Mouse (Mus musculus) heart, adult 18-20 months (tissue): ENCODE results near the gene Bcdin3d. TPM values are rescaled to one million over a fixed set of nuclear protein-coding genes. Genes with fewer than 3 reads are reported as not detected.

ENCODE experiments used
- DNase-seq, 2 experiments: peaks; one replicate each; pipeline ENCODE4 v3.0.0; 2021 to 2022; ENCODE audit warnings: mixed read lengths in 1 of 2
- long read RNA-seq, 2 experiments: library from polyadenylated mRNA; stranded (forward); transcript quantifications; one replicate each; pipeline ENCODE4 v2.0.0; 2021
- total RNA-seq, 2 experiments: library from RNA; stranded (reverse); gene quantifications; 2 replicates each; pipeline ENCODE4 v1.2.3; 2021

Gene Bcdin3d
- total RNA-seq: 1 to 10 TPM; 3.7 to 3.9 TPM
- long read RNA-seq, experiment 1, partial matches to known transcripts: 0 of 2 reads
- long read RNA-seq, experiment 1, other reads (novel, unspliced or antisense): 0 of 2 reads
- long read RNA-seq, experiment 2, full-length matches to known transcripts: 2 of 2 reads
- long read RNA-seq, experiment 2, partial matches to known transcripts: 0 of 2 reads
- long read RNA-seq, experiment 2, other reads (novel, unspliced or antisense): 0 of 2 reads

- DNase-seq: peak; percentile 91 to 92
Observed at GRCm38 (mm10) chr15:99474576-99474926, at the start of gene Bcdin3d. Bcdin3d (minus strand) TSS chr15:99474730.

GRCm38 (mm10) chr15:99520306-99520705, 45.8 kb upstream of the Bcdin3d start:
- no peak for DNase-seq

GRCm38 (mm10) chr15:99519626-99520025, 45.1 kb upstream of the Bcdin3d start:
- no peak for DNase-seq

GRCm38 (mm10) chr15:99517715-99518114, 43.2 kb upstream of the Bcdin3d start:
- DNase-seq: no peak

GRCm38 (mm10) chr15:99516715-99517114, 42.2 kb upstream of the Bcdin3d start:
- DNase-seq: no peak

GRCm38 (mm10) chr15:99511797-99512525, 37.4 kb upstream of the Bcdin3d start:
- DNase-seq: no peak

- DNase-seq: no peak
Observed at GRCm38 (mm10) chr15:99510621-99511020, 36.1 kb upstream of the Bcdin3d start.

GRCm38 (mm10) chr15:99509840-99510239, 35.3 kb upstream of the Bcdin3d start:
- no peak for DNase-seq

- no peak for DNase-seq
Observed at GRCm38 (mm10) chr15:99505324-99506095, 31.0 kb upstream of the Bcdin3d start.

- no peak for DNase-seq
Observed at GRCm38 (mm10) chr15:99503256-99503655, 28.7 kb upstream of the Bcdin3d start.

- DNase-seq: no peak
Observed at GRCm38 (mm10) chr15:99502311-99502831, 27.8 kb upstream of the Bcdin3d start.

GRCm38 (mm10) chr15:99501292-99502260, 27.0 kb upstream of the Bcdin3d start:
- DNase-seq: no peak

- no peak for DNase-seq
Observed at GRCm38 (mm10) chr15:99500320-99500719, 25.8 kb upstream of the Bcdin3d start.

- no peak for DNase-seq
Observed at GRCm38 (mm10) chr15:99499726-99500125, 25.2 kb upstream of the Bcdin3d start.

GRCm38 (mm10) chr15:99498781-99499180, 24.3 kb upstream of the Bcdin3d start:
- DNase-seq: peak; percentile 42 to 47

GRCm38 (mm10) chr15:99498356-99498755, 23.8 kb upstream of the Bcdin3d start:
- DNase-seq: no peak

- peak; percentile 82 for DNase-seq
Observed at GRCm38 (mm10) chr15:99497527-99498242, 23.2 kb upstream of the Bcdin3d start.

- peak; percentile 48 to 67 for DNase-seq
Observed at GRCm38 (mm10) chr15:99497061-99497460, 22.5 kb upstream of the Bcdin3d start.

GRCm38 (mm10) chr15:99484745-99485144, 10.2 kb upstream of the Bcdin3d start:
- DNase-seq: no peak

GRCm38 (mm10) chr15:99475814-99476213, 1.3 kb upstream of the Bcdin3d start:
- no peak for DNase-seq
